14 mouse cellular contexts compared by ENCODE assay signal in genomic region chr9:115139597-115140332, GRCm38 (mm10).
DNase-seq lines count a peak whose midpoint lies in the region; ATAC-seq lines count a peak whose summit lies in the region.
"Had no signal": no experiment of that assay in that cellular context is flagged by ENCODE, and none has a peak within 500 bp of the region (broad histone marks: within the 10 kb centered on the region; RNA-seq: fewer than 3 reads in every experiment).

No protein-coding gene starts in this region.

- no peaks in the 10 kb centered on the region for H3K27me3 ChIP-seq in lung, embryonic 16.5 days (ENCODE audit: control insufficient read depth, insufficient read depth, low read depth, low read length)
- H3K27me3 ChIP-seq in intestine, embryonic 15.5 days (replicated peaks), result no peaks in the 10 kb centered on the region
- H3K27me3 ChIP-seq: megakaryocyte, embryonic 14.5 days had no signal

- 0 out of 2 replicates have a peak overlapping the region, but pooled peaks have one; percentile 12 for H3K27ac ChIP-seq in lung, embryonic 16.5 days (ENCODE audit: low read length)
- no peak overlapping the region for H3K27ac ChIP-seq in intestine, embryonic 15.5 days

- no peak overlapping the region for H3K9ac ChIP-seq in lung, embryonic 16.5 days (ENCODE audit: low read length)
- H3K9ac ChIP-seq in intestine, embryonic 15.5 days, result no peak overlapping the region
- H3K9ac ChIP-seq: forebrain, postnatal 0 days had no signal

- WGBS in lung, embryonic 16.5 days, result 61% methylated on average over 14 of the region's 14 CpGs
- 52% methylated on average over 14 of the region's 14 CpGs for whole genome bisulfite sequencing in intestine, embryonic 15.5 days

- no peaks in the 10 kb centered on the region for H3K9me3 ChIP-seq in lung, embryonic 16.5 days (ENCODE audit: control insufficient read depth, low read length)
- no peaks in the 10 kb centered on the region for H3K9me3 ChIP-seq in intestine, embryonic 15.5 days
- H3K9me3 ChIP-seq: megakaryocyte, embryonic 14.5 days had no signal

- no peaks in the 10 kb centered on the region for H3K36me3 ChIP-seq in lung, embryonic 16.5 days (ENCODE audit: control insufficient read depth, insufficient read depth, low read length)
- no peaks in the 10 kb centered on the region for H3K36me3 ChIP-seq in intestine, embryonic 15.5 days

- H3K4me1 ChIP-seq in lung, embryonic 16.5 days (replicated peaks; ENCODE audit: control insufficient read depth, insufficient read depth, low read length), result no peaks in the 10 kb centered on the region
- no peaks in the 10 kb centered on the region for H3K4me1 ChIP-seq in intestine, embryonic 15.5 days (replicated peaks)
- H3K4me1 ChIP-seq: megakaryocyte, embryonic 14.5 days had no signal

- no peak overlapping the region for H3K4me2 ChIP-seq in lung, embryonic 16.5 days (ENCODE audit: low read depth, low read length)
- no peak overlapping the region for H3K4me2 ChIP-seq in intestine, embryonic 15.5 days (replicated peaks)

- peak; percentile 68 for ATAC-seq in lung, embryonic 16.5 days (ENCODE audit: low read depth)
- ATAC-seq in intestine, embryonic 15.5 days, result peak; percentile 65
- ATAC-seq: forebrain, postnatal 0 days; hindbrain, embryonic 16.5 days had no signal

- H3K4me3 ChIP-seq in lung, embryonic 16.5 days (ENCODE audit: low read length), result no peak overlapping the region
- no peak overlapping the region for H3K4me3 ChIP-seq in intestine, embryonic 15.5 days (replicated peaks)
- H3K4me3 ChIP-seq: megakaryocyte, embryonic 14.5 days had no signal

- DNase-seq in heart, postnatal 4 days, result peak; percentile 18
- DNase-seq in heart, postnatal 25 days (ENCODE audit: low spot score), result no peak
- DNase-seq in lung, postnatal 25 days (ENCODE audit: low spot score), result no peak
- DNase-seq in lung, postnatal 4 days, result peak; percentile 19 to 56
- no peak for DNase-seq in spleen, postnatal 10 days (ENCODE audit: low spot score in 2 of 2)
- no peak for DNase-seq in left cerebral cortex, postnatal 25 days (ENCODE audit: low spot score in 2 of 2)
- DNase-seq: adrenal gland, postnatal 36 days; forebrain, postnatal 0 days; liver; thymus, adult 18-20 months had no signal

- intact Hi-C loops in heart, postnatal 25 days (cut with DNase I), result no loop called here
- intact Hi-C loops in left cerebral cortex, postnatal 25 days (cut with DNase I), result no loop called here

Comparison
In these comparisons a context has a peak if more than half of its experiments do, and no peak if none do; other contexts are left out.
1. DNase-seq: peak in heart, postnatal 4 days (single experiment) and lung, postnatal 4 days (2 of 2); none in heart, postnatal 25 days (single experiment), lung, postnatal 25 days (single experiment), spleen, postnatal 10 days (0 of 2) and left cerebral cortex, postnatal 25 days (0 of 2).